Mouse (Mus musculus): Measurements from ENCODE around the gene Osbpl8.

The Osbpl8 gene

GRCm38 (mm10) chr10:111308850-111309501, 144.4 kb downstream of the Osbpl8 start:
- CTCF ChIA-PET: no interaction called here

- CTCF ChIA-PET: no interaction called here
Observed at GRCm38 (mm10) chr10:111313282-111313681, 148.7 kb downstream of the Osbpl8 start.

- CTCF ChIA-PET: no interaction called here
Observed at GRCm38 (mm10) chr10:111314636-111315395, 150.3 kb downstream of the Osbpl8 start.

GRCm38 (mm10) chr10:111315940-111316339, 151.4 kb downstream of the Osbpl8 start:
- CTCF ChIA-PET: no interaction called here

- CTCF ChIA-PET: no interaction called here
Observed at GRCm38 (mm10) chr10:111318021-111318420, 153.5 kb downstream of the Osbpl8 start.

GRCm38 (mm10) chr10:111318805-111319500, 154.4 kb downstream of the Osbpl8 start:
- CTCF ChIA-PET: no interaction called here

GRCm38 (mm10) chr10:111320579-111320978, 156.0 kb downstream of the Osbpl8 start:
- CTCF ChIA-PET: no interaction called here

GRCm38 (mm10) chr10:111327957-111328356, 163.4 kb downstream of the Osbpl8 start:
- CTCF ChIA-PET: no interaction called here

- CTCF ChIA-PET: no interaction called here
Observed at GRCm38 (mm10) chr10:111329326-111329725, 164.8 kb downstream of the Osbpl8 start.

GRCm38 (mm10) chr10:111334902-111335301, 170.3 kb downstream of the Osbpl8 start:
- CTCF ChIA-PET: no interaction called here

GRCm38 (mm10) chr10:111335517-111336352, 171.2 kb downstream of the Osbpl8 start:
- CTCF ChIA-PET: no interaction called here

GRCm38 (mm10) chr10:111336353-111336713, 171.8 kb downstream of the Osbpl8 start:
- CTCF ChIA-PET: no interaction called here

- CTCF ChIA-PET: no interaction called here
Observed at GRCm38 (mm10) chr10:111339296-111339695, 174.7 kb downstream of the Osbpl8 start.

- CTCF ChIA-PET: no interaction called here
Observed at GRCm38 (mm10) chr10:111341761-111342160, 177.2 kb downstream of the Osbpl8 start.

- CTCF ChIA-PET: no interaction called here
Observed at GRCm38 (mm10) chr10:111343555-111343954, 179.0 kb downstream of the Osbpl8 start.

Data from spleen, embryonic (tissue).